Mouse (Mus musculus) megakaryocyte progenitor cell, adult 5-6 weeks (primary cell): ENCODE results near the gene Fars2. TPM values are rescaled to one million over a fixed set of nuclear protein-coding genes. Genes with fewer than 3 reads are reported as not detected.

ENCODE experiments used
- ATAC-seq: replicated peaks from 2 replicates; pipeline ENCODE4 v1.8.0; 2016; ENCODE audit warnings: mild to moderate bottlenecking, moderate TSS enrichment, inconsistent platforms; ENCODE audit not compliant: poor library complexity
- total RNA-seq, 2 experiments: library from RNA; stranded (forward) in 1 of 2; stranded (reverse) in 1 of 2; fragments of 157-497, 149-512 nt in 1 of 2; fragments of 200-1000 nt in 1 of 2; gene quantifications; 2 replicates each; pipeline versions ENCODE4 v1.2.3 to v1.2.4; 2015 to 2017

The Fars2 gene
- total RNA-seq, 2 experiments from 2014 or later, result 23.9 to 48.5 TPM

- no peak for ATAC-seq
Measured at GRCm38 (mm10) chr13:36726951-36727778, 610.0 kb downstream of the Fars2 start.

GRCm38 (mm10) chr13:36727779-36728470 lies 610.7 kb downstream of the Fars2 start:
- ATAC-seq, result no peak

- no peak for ATAC-seq
Measured at GRCm38 (mm10) chr13:36728509-36728908, 611.3 kb downstream of the Fars2 start.

- ATAC-seq, result no peak
Measured at GRCm38 (mm10) chr13:36729731-36730340, 612.6 kb downstream of the Fars2 start.

GRCm38 (mm10) chr13:36730341-36730761 lies 613.1 kb downstream of the Fars2 start:
- ATAC-seq, result no peak

- peak; percentile 50; the same call in 1 of the 2 replicates for ATAC-seq
Measured at GRCm38 (mm10) chr13:36731016-36731930, 614.1 kb downstream of the Fars2 start.

- ATAC-seq, result no peak
Measured at GRCm38 (mm10) chr13:36731931-36732461, 614.8 kb downstream of the Fars2 start.

GRCm38 (mm10) chr13:36732891-36733490 lies 615.8 kb downstream of the Fars2 start:
- no peak for ATAC-seq

- no peak for ATAC-seq
Measured at GRCm38 (mm10) chr13:36733566-36733965, 616.4 kb downstream of the Fars2 start.

GRCm38 (mm10) chr13:36733989-36734690 lies 616.9 kb downstream of the Fars2 start:
- no peak for ATAC-seq

GRCm38 (mm10) chr13:36734731-36735571 lies 617.7 kb downstream of the Fars2 start, which contains the start of gene Nrn1:
Gene Nrn1 (minus strand): TSS chr13:36735131.
- no peak for ATAC-seq

GRCm38 (mm10) chr13:36735901-36736618 lies 618.8 kb downstream of the Fars2 start:
- no peak; the same call in 1 of the 2 replicates for ATAC-seq

- no peak for ATAC-seq
Measured at GRCm38 (mm10) chr13:36736619-36736996, 619.4 kb downstream of the Fars2 start.

GRCm38 (mm10) chr13:36750056-36750455 lies 632.8 kb downstream of the Fars2 start:
- ATAC-seq, result no peak

GRCm38 (mm10) chr13:36751861-36752260 lies 634.6 kb downstream of the Fars2 start:
- ATAC-seq, result no peak

GRCm38 (mm10) chr13:36766801-36767200 lies 649.6 kb downstream of the Fars2 start:
- no peak for ATAC-seq
